Mouse (Mus musculus): ENCODE results near the gene Carmil3. TPM values are rescaled to one million over a fixed set of nuclear protein-coding genes. Genes with fewer than 3 reads are reported as not detected.

Gene Carmil3
- polyA plus RNA-seq, 1 experiment from 2014 or later: 3.4 TPM

DNA sequence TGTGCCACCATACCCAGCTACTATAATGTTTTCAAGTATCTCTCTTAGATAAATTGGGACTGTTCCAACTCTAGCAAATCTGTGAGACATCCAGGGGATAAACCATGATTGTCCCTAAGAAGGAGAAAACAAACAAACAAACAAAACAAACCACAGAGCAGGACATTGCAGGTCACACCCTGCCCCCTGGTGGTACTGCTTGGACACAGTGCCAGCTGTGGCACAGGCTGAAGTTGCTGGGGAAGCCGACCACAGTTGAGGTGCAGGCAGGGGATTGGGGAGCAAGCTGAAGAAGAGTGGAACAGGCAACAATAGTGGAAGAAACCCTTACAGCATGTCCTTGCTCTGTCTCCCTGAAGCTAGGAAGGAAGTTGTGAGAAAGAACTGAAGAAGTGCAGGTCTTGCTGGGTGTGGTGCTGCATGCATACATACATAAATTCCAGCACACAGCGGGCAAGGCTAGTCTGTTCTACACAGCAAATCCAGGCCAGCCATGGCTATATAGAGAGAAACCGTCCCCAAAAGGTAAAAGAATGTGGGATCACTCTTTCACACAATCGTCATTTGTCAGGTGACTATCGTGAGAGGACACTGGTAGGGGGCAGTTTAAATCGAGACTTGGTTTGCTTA is 45.8 kb downstream of the Carmil3 start:
- 52% methylated on average over 6 of the region's 6 CpGs for WGBS

DNA sequence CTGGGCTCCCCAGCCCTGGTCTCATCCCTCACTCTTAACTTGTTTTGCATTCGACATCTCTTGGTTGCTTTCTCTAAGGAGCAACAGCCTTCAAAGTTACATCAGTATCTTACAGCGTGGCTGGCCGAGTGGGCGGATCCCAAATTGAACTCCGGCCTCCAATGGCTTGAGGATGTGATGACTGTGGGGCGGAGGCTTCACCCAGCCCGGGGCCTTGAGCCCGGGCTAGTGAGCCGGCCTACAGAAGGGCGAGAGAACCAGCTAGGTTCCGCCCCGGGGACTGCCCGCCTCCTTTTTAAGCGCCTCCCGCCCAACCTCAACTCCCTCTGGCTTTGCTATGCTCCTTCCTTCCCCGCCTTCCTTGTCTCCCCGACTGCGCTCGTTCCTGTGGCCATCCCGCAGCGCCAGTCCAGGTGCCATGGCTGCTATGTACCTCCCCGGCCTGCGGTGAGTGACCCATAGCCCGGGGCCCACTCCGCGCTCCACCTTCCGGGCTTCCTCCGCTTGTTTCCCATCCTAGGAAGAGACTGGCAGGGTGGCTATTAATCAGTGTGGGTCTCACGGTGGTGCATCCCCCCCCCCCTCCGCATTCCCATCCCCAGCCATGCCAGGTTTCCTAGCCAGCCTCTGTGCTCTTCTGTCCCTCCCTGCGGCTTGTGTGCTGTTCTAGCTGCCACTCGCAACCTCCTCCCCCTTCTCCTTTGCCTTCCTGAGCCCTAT is 49.8 kb downstream of the Carmil3 start, which contains the start of gene Pck2:
TSS of gene Pck2 (plus strand) at position 200 of the 720 bp plus-strand sequence.
- peak; percentile 91 for ATAC-seq (ENCODE audit: low read depth)

More for the DNA sequence above, 45.8 kb downstream of the Carmil3 start:
- Histone ChIP-seq H3K27ac (replicated peaks; ENCODE audit: low read depth, low read length) (no peak overlapping the region), H3K27me3 (replicated peaks; ENCODE audit: control insufficient read depth, insufficient read depth, low read length) (0 out of 2 replicates have a peak, but pooled peaks cover 3% of the 10 kb centered on the region), H3K36me3 (ENCODE audit: control insufficient read depth, insufficient read depth, low read length) (no peaks in the 10 kb centered on the region), H3K4me3 (ENCODE audit: low read depth, low read length) (no peak overlapping the region), H3K4me1 (ENCODE audit: control insufficient read depth, insufficient read depth, low read length) (peaks cover 3% of the 10 kb centered on the region), H3K9ac (ENCODE audit: low read depth, low read length) (no peak overlapping the region), H3K9me3 (ENCODE audit: control insufficient read depth, low read length) (no peaks in the 10 kb centered on the region), H3K4me2 (ENCODE audit: low read depth, low read length) (no peak overlapping the region)
- ATAC-seq (ENCODE audit: low read depth): no peak
- peak; percentile 11 for DNase-seq (ENCODE audit: low spot score)

DNA sequence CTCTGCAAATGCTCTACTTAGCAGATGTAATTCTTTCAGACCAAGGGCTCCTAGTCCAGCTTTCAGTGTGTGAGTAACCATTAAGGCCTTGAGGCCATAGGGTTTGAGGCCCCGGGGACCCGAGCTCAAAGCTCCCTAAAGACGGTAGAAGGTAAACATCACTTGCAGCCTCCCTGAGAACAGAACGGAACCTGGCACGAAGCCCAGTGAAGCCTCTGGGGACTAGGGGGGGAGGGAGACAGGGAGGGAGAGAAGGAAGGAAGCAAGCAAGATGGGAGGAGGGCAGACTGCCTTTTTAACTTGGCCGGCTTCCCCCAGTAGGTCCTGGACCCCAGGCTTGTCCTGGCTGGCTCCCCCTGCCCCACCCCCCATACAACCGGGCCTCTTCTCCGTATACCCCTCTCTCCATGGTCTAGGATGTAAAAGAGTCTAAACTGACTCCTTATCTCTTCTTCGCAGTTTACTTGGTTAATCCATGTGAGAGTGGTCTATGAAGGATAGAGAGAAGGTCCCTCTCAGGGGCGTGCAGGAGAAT is 50.4 kb downstream of the Carmil3 start:
- Histone ChIP-seq H3K36me3 (ENCODE audit: control insufficient read depth, insufficient read depth, low read length) (peaks cover 28% of the 10 kb centered on the region; the same call in 1 of the 2 replicates), H3K9ac (ENCODE audit: low read depth, low read length) (peak overlapping the region; percentile 73), H3K27ac (replicated peaks; ENCODE audit: low read depth, low read length) (peak overlapping the region; percentile 83), H3K4me3 (ENCODE audit: low read depth, low read length) (peak overlapping the region; percentile 54), H3K4me2 (ENCODE audit: low read depth, low read length) (peak overlapping the region; percentile 54), H3K4me1 (ENCODE audit: control insufficient read depth, insufficient read depth, low read length) (peaks cover 6% of the 10 kb centered on the region), H3K9me3 (ENCODE audit: control insufficient read depth, low read length) (no peaks in the 10 kb centered on the region), H3K27me3 (replicated peaks; ENCODE audit: control insufficient read depth, insufficient read depth, low read length) (0 out of 2 replicates have a peak, but pooled peaks cover 3% of the 10 kb centered on the region)
- 5% methylated on average over 10 of the region's 10 CpGs for WGBS
- ATAC-seq (ENCODE audit: low read depth): peak; percentile 44
- DNase-seq (ENCODE audit: low spot score): peak; percentile 77

More for the DNA sequence above, 49.8 kb downstream of the Carmil3 start, which contains the start of gene Pck2:
- H3K4me1 ChIP-seq (ENCODE audit: control insufficient read depth, insufficient read depth, low read length): peaks cover 6% of the 10 kb centered on the region
- peak within 1 kb of the TSS; percentile 54 for H3K4me3 ChIP-seq (ENCODE audit: low read depth, low read length)
- H3K4me2 ChIP-seq (ENCODE audit: low read depth, low read length): peak within 1 kb of the TSS; percentile 54
- H3K27ac ChIP-seq (replicated peaks; ENCODE audit: low read depth, low read length): peak within 1 kb of the TSS; percentile 83
- under 1% methylated on average over 32 of the region's 32 CpGs for WGBS
- no peaks in the 10 kb centered on the region for H3K9me3 ChIP-seq (ENCODE audit: control insufficient read depth, low read length)
- 0 out of 2 replicates have a peak, but pooled peaks cover 3% of the 10 kb centered on the region for H3K27me3 ChIP-seq (replicated peaks; ENCODE audit: control insufficient read depth, insufficient read depth, low read length)
- DNase-seq (ENCODE audit: low spot score): peak; percentile 95
- peaks cover 24% of the 10 kb centered on the region; the same call in 1 of the 2 replicates for H3K36me3 ChIP-seq (ENCODE audit: control insufficient read depth, insufficient read depth, low read length)
- peak within 1 kb of the TSS; percentile 73 for H3K9ac ChIP-seq (ENCODE audit: low read depth, low read length)

DNA sequence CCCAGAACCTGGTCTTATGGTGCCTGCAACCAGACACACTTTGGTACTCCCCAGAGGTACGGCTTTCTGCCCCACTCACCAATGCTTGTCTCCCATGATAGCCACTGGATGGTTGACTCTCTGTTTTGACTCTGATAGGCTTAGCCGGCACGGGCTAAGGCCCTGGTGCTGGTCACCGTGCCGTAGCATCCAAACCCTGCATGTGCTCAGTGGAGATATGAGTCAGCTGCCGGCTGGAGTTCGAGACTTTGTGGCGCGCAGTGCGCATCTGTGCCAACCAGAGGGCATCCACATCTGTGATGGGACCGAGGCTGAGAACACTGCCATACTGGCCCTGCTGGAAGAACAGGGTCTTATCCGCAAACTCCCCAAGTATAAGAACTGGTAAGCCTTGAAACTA is 51.8 kb downstream of the Carmil3 start:
- H3K27me3 ChIP-seq (replicated peaks; ENCODE audit: control insufficient read depth, insufficient read depth, low read length): no peaks in the 10 kb centered on the region
- H3K27ac ChIP-seq (replicated peaks; ENCODE audit: low read depth, low read length): no peak overlapping the region
- no peaks in the 10 kb centered on the region for H3K9me3 ChIP-seq (ENCODE audit: control insufficient read depth, low read length)
- 97% methylated on average over 12 of the region's 12 CpGs for WGBS
- no peak overlapping the region for H3K4me3 ChIP-seq (ENCODE audit: low read depth, low read length)
- no peak overlapping the region for H3K9ac ChIP-seq (ENCODE audit: low read depth, low read length)
- H3K4me2 ChIP-seq (ENCODE audit: low read depth, low read length): no peak overlapping the region
- peaks cover 6% of the 10 kb centered on the region for H3K4me1 ChIP-seq (ENCODE audit: control insufficient read depth, insufficient read depth, low read length)
- H3K36me3 ChIP-seq (ENCODE audit: control insufficient read depth, insufficient read depth, low read length): peaks cover 41% of the 10 kb centered on the region
- DNase-seq (ENCODE audit: low spot score): no peak
- no peak for ATAC-seq (ENCODE audit: low read depth)

DNA sequence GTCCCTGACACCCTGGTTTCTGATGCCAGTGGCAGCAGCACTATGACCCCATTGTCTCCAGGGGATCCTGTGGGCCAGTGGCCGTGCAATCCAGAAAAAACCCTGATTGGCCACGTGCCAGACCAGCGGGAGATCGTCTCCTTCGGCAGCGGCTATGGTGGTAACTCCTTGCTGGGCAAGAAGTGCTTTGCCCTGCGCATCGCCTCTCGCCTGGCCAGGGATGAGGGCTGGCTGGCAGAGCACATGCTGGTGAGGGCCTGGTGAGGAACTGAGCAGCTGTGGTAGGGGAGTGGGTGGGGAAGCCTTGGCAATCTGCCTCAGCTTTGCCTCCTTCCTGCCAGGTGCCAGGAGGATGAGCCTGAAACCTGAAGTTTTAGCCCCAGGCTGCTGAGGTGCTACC is 53.9 kb downstream of the Carmil3 start:
- Histone ChIP-seq H3K27ac (replicated peaks; ENCODE audit: low read depth, low read length) (no peak overlapping the region), H3K9me3 (ENCODE audit: control insufficient read depth, low read length) (no peaks in the 10 kb centered on the region), H3K27me3 (replicated peaks; ENCODE audit: control insufficient read depth, insufficient read depth, low read length) (no peaks in the 10 kb centered on the region), H3K9ac (ENCODE audit: low read depth, low read length) (no peak overlapping the region), H3K4me1 (ENCODE audit: control insufficient read depth, insufficient read depth, low read length) (peaks cover 6% of the 10 kb centered on the region), H3K36me3 (ENCODE audit: control insufficient read depth, insufficient read depth, low read length) (peaks cover 61% of the 10 kb centered on the region), H3K4me3 (ENCODE audit: low read depth, low read length) (no peak overlapping the region), H3K4me2 (ENCODE audit: low read depth, low read length) (no peak overlapping the region)
- ATAC-seq (ENCODE audit: low read depth) (no peak), DNase-seq (ENCODE audit: low spot score) (no peak)
- 78% methylated on average over 9 of the region's 9 CpGs for WGBS

DNA sequence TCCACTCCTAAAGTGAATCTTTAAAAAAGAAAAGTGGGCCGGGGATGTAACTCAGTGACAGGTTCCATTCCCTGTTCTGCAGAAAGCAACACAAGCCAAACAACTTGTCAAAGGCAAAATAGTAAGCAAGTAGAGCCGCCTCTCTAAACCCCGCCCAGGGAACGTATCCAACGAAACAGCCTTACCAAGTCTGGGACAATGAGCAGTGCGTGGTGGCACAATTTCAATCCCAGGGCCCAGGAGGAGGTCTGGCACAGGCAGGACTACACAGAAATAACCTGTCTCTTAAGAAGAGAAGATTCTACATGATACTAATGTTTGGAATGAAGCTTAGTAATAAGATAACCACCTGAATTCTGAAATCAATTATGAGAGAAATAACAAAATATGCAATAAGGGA is 59.7 kb downstream of the Carmil3 start:
- Histone ChIP-seq H3K4me1 (ENCODE audit: control insufficient read depth, insufficient read depth, low read length) (no peaks in the 10 kb centered on the region), H3K4me2 (ENCODE audit: low read depth, low read length) (no peak overlapping the region), H3K4me3 (ENCODE audit: low read depth, low read length) (no peak overlapping the region), H3K9me3 (ENCODE audit: control insufficient read depth, low read length) (no peaks in the 10 kb centered on the region), H3K27ac (replicated peaks; ENCODE audit: low read depth, low read length) (no peak overlapping the region), H3K9ac (ENCODE audit: low read depth, low read length) (no peak overlapping the region), H3K27me3 (replicated peaks; ENCODE audit: control insufficient read depth, insufficient read depth, low read length) (no peaks in the 10 kb centered on the region), H3K36me3 (ENCODE audit: control insufficient read depth, insufficient read depth, low read length) (peaks cover 45% of the 10 kb centered on the region)
- DNase-seq (ENCODE audit: low spot score) (no peak), ATAC-seq (ENCODE audit: low read depth) (no peak)
- WGBS: 85% methylated on average over 6 of the region's 6 CpGs

DNA sequence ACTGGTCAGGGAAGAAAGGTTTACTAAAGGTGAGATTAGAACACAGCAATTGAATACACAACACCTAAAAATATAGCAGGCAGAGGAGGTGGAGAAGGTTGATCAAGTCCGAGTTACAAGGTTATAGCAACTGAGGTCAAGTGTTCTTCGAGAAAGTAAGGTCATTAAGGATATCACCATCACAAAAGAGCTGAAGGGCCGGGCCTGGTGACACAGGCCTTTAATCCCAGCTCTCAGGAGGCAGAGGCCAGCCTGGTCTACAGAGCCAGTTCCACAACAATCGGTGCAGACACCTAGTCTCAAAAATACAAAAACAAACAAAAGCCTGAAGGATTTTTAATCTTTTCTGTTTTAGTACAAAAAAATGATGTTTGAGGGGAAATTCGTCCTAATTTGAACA is 60.9 kb downstream of the Carmil3 start:
- Histone ChIP-seq H3K4me2 (ENCODE audit: low read depth, low read length) (no peak overlapping the region), H3K9ac (ENCODE audit: low read depth, low read length) (no peak overlapping the region), H3K4me1 (ENCODE audit: control insufficient read depth, insufficient read depth, low read length) (no peaks in the 10 kb centered on the region), H3K4me3 (ENCODE audit: low read depth, low read length) (no peak overlapping the region), H3K36me3 (ENCODE audit: control insufficient read depth, insufficient read depth, low read length) (peaks cover 35% of the 10 kb centered on the region), H3K27ac (replicated peaks; ENCODE audit: low read depth, low read length) (no peak overlapping the region), H3K27me3 (replicated peaks; ENCODE audit: control insufficient read depth, insufficient read depth, low read length) (no peaks in the 10 kb centered on the region), H3K9me3 (ENCODE audit: control insufficient read depth, low read length) (no peaks in the 10 kb centered on the region)
- no peak for DNase-seq (ENCODE audit: low spot score)
- no peak for ATAC-seq (ENCODE audit: low read depth)
- 71% methylated on average over 5 of the region's 5 CpGs for WGBS

DNA sequence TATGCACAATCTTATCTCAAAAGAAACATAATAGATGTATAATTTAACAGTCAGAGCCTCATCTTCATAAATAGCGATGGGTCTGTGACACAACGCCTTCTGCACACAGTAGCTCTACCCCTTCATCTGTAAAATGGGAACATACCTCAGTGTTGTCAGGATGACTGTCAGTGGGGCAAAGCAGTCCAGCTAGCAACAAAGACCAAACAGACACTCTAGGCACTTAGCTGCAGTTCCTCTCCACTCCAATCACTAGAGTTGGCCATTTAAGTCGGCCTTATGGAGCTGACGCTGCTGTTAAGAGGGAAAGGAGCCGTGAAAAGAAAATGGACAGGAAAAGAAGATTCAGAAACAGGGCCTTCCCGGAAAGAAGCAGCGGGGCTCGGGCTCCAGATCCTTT is 61.3 kb downstream of the Carmil3 start:
- Histone ChIP-seq H3K4me1 (ENCODE audit: control insufficient read depth, insufficient read depth, low read length) (no peaks in the 10 kb centered on the region), H3K27ac (replicated peaks; ENCODE audit: low read depth, low read length) (no peak overlapping the region), H3K36me3 (ENCODE audit: control insufficient read depth, insufficient read depth, low read length) (peaks cover 31% of the 10 kb centered on the region), H3K9ac (ENCODE audit: low read depth, low read length) (no peak overlapping the region), H3K27me3 (replicated peaks; ENCODE audit: control insufficient read depth, insufficient read depth, low read length) (no peaks in the 10 kb centered on the region), H3K4me3 (ENCODE audit: low read depth, low read length) (no peak overlapping the region), H3K9me3 (ENCODE audit: control insufficient read depth, low read length) (no peaks in the 10 kb centered on the region), H3K4me2 (ENCODE audit: low read depth, low read length) (no peak overlapping the region)
- no peak for DNase-seq (ENCODE audit: low spot score)
- WGBS: 89% methylated on average over 8 of the region's 8 CpGs
- no peak for ATAC-seq (ENCODE audit: low read depth)
